Mouse (Mus musculus): ENCODE measurements at regions not wholly inside any gene's neighbourhood (a gene's known extent, or its start where the extent isn't known, plus 50 kb on each side); places are given as distances from the start of the nearest gene placed in this dataset.

DNA sequence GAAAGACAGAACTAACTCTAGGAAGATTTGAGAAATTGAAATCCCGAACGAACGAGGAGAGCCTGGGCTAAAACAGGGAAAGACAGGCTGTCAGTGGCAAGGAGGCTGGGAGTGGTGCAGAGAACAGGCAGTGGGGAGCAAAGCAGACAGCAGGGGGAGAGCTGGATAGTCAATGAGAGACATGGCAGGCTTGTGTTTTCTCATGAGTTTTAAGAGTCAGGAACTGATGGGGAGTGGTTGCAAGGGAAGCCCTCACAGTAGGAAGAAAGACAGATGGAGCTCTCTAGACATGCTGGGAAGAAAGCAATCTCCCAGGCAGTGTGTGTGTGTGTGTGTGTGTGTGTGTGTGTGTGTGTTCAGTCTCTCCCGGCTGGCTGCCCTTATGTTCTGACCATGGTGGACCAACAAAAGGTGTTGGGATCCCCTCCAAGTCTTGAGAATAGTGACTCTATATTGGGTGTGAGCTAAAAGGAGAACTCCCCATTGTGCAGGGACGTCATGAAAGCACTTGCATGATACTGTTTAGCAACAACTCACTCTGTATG lies 577.9 kb downstream of the Plcl1 start:
- DNase-seq (ENCODE audit: low spot score in 2 of 2) = no peak

- no peak for DNase-seq (ENCODE audit: low spot score in 2 of 2)
Observed at GRCm38 (mm10) chr1:55997074-55997473, 591.4 kb downstream of the Plcl1 start.
